Mouse (Mus musculus): ENCODE results near the gene Tmem145.
"Not testable (repeated sequence)": the region's sequence is repeated elsewhere in the genome, so short reads cannot be mapped to it uniquely, and the experiment has no call there.

Tmem145 gene

DNA sequence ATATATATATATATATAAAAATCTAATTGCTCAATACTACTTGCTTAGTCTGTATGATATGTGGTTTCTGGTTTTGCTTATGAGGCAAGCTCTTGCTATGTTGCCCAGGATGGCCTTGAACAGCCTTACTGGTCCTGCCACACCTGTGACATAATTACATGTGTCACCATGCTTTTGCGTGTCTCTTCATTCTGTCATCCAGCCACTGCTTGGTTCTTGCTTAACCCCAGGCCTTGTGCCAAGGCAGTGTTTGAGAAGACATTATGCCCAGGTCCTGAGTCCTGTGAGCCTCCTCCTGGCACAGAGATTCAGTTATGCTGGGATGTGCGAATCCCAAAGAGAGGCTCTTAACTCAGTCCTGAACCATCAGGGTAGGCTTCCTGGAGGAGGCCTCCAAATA, 17.3 kb downstream of the Tmem145 start:
- no peak for DNase-seq (ENCODE audit: low spot score)

DNA sequence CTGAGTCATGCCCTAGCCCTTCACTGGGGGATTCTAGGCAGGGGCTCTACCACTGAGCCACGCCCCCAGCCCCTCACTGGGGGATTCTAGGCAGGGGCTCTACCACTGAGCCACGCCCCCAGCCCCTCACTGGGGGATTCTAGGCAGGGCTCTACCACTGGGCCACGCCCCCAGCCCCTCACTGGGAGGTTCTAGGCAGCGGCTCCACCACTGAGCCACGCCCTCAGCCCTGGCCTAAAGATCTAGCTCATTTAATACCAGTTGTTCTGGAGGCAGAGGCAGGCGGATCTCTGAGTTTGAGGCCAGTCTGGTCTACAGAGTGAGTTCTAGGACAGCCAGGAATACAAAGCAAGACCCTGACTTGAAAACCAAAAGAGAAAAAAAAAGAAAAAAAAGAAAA, 19.5 kb downstream of the Tmem145 start:
- not testable (repeated sequence) for DNase-seq (ENCODE audit: low spot score)

DNA sequence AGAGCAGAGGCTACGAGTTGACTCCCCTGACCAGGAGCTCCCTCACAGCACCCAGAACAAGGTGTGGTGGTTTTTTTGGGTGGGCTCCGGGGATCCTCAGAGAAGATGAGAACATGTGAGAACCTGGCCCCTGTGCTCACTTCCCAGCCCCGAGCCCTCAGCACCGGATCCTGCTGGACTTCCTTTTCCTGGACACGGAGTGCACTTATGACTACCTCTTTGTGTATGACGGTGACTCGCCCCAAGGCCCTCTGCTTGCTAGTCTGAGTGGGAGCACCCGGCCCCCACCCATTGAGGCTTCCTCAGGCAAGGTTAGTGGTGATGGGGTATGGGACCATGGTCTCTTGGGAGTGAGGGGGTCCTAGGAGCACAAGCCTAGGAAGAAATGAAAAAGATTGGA, 20.3 kb downstream of the Tmem145 start:
- DNase-seq (ENCODE audit: low spot score): no peak

DNA sequence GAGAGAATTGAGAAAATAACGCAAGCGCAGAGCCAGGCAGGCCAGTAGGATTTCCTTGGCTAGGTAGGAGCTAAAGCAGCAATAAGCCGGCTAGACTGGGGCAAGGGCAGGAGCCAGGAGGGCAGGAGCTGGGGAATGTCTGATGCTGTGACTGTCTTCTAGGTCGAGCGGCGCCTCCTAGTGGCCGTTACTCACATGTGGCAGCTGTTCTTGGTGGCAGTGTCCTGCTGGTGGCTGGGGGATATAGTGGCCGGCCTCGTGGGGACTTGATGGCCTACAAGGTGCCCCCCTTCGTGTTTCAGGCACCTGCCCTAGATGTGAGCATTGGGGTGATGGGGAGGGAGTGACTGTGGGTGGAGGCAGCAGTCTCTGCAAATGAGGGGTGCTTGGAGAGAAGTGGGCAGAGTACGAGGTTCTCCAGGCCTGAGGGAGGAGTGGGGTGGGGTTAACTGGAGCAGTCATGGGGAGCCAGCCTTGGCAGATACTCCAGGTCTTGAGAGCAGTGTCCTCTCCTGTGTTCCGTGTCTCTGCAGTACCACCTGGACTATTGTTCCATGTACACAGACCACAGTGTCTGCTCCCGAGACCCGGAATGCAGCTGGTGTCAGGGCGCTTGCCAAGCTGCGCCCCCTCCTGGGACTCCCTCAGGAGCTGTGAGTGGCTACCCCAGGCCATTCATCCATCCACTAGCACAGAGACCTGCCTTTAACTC, 27.8 kb downstream of the Tmem145 start:
- no peak for DNase-seq (ENCODE audit: low spot score)

DNA sequence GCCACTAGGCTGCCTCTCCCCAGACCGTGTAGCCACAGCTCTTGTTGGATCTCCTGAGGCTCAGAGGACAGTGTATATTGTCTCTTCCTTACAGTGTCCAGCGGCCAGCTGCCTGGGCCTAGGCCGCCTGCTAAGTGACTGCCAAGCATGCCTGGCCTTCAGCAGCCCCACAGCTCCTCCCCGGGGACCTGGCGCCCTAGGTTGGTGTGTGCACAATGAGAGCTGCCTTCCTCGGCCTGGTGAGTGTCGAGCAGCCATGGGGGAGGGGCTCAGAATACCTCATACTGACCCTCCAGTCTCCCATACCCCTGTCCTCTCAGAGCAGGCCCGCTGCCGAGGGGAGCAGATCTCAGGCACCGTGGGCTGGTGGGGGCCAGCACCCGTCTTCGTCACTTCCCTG, 28.6 kb downstream of the Tmem145 start:
- DNase-seq (ENCODE audit: low spot score): no peak

DNA sequence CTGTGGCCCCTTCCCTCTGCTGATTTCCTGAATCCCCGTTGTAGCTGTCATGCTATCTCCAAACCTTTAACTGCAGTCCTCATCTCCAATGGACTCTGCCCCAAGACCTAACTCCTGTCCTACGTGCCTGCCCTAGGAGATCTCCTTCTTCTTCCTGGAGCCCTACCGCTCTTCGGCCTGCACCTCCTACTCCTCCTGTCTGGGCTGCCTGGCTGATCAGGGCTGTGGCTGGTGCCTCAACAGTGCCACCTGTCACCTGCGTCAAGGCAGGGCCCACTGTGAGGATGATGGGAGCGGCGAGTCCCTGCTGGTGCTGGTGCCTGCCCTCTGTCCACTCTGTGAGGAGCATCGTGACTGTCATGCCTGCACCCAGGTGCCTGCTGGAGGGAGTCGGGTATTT, 33.4 kb downstream of the Tmem145 start:
- DNase-seq (ENCODE audit: low spot score): no peak

DNA sequence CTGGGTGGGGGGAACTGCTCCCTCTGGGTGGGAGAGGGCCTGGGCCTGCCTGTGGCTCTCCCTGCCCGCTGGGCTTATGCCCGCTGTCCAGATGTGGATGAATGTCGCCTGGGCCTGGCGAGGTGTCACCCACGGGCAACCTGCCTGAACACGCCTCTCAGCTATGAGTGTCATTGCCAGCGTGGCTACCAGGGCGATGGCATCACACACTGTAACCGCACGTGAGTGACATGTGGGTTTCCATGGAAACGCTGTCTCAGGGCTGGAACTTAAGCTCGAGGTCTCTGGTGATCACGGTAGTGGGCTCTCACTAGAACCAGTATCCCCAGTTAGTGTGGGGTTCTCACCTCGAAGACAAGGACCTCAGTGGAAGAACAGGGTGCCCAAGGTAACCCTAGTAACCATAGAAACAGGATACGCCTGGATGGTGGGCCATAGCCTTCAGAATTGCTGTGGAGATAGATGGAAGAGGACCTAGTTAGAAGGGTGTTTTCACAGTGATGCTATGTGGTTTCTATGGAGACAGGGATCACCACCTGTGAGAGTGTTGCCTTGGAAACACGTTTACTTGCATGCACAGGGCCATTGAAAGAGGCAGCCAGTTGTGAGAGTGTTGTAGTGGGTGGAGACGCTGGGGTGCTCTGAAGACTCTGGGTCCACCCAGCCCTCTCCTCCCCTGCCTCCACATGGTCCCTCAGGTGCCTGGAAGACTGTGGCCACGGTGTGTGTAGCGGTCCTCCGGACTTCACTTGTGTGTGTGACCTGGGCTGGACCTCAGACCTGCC, 35.3 kb downstream of the Tmem145 start:
- DNase-seq (ENCODE audit: low spot score): no peak

DNA sequence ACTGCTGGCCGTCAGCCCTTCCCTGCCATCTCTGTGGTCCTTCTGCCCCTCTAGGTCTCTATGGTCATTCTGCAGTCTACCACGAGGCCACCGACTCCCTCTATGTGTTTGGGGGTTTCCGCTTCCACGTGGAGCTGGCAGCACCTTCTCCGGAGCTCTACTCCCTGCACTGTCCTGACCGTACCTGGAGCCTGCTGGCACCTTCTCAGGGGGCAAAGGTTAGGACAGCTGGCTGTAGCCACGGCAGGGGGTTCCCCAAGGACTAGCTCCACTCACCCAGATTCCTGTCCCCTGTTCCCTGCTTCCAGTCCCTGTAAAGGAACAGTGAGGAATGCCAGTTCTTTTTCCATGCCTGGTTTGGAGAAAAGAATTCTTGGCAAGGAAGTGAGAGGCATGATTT, 43.0 kb downstream of the Tmem145 start:
- no peak for DNase-seq (ENCODE audit: low spot score)

DNA sequence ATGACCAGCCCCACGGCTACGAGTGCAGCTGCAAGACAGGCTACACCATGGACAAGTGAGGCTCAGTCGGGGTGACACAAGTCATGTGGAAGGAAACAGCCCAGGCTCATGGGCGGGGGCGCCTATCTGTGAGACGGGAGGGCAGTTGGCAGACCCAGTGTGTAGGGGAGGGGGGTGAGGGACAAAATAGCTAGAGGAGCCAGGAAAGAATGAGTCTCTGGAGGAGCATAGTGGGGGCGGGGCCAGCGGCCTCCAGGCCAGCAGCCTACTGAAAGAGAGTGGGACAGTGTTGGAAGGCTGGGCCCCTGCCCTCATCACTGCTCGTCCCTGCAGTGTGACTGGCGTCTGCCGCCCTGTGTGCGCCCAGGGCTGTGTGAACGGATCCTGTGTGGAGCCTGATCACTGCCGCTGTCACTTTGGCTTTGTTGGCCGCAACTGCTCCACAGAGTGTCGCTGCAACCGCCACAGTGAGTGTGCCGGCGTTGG, 52.9 kb downstream of the Tmem145 start:
- no peak for DNase-seq (ENCODE audit: low spot score)

DNA sequence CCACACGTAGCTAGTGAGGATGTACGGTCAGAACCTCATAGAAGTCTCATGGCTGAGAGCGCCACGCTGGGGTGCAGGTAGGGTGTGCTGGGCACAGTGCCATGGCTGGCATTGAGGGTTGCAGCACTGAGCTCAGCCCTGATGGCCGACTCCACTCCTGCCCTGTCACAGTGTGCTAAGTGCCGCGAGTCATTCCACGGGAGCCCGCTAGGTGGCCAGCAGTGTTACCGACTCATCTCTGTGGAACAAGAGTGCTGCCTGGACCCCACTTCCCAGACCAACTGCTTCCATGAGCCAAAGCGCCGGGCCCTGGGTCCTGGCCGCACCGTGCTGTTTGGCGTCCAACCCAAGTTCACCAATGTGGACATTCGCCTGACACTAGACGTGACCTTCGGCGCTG, 57.2 kb downstream of the Tmem145 start:
- DNase-seq (ENCODE audit: low spot score): no peak

DNA sequence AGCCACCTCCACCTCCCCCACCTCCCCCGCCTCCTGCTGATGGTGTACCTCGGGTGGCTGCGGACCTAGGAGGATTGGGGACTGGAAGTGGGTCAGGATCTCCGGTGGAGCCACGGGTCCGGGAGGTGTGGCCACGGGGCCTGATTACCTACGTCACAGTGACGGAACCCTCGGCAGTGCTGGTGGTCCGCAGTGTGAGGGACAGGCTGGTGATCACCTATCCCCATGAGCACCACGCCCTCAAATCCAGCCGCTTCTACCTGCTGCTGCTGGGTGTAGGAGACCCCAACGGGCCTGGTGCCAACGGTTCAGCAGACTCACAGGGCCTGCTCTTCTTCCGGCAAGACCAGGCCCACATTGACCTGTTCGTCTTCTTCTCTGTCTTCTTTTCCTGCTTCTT, 57.7 kb downstream of the Tmem145 start:
- no peak for DNase-seq (ENCODE audit: low spot score)

All from ovary, postnatal 10 days (tissue).